Mouse (Mus musculus) spleen, postnatal 36 days (tissue): ENCODE results near the gene Slco3a1.

Source experiments
- DNase-seq, 2 experiments: peaks; one replicate each; pipeline ENCODE4 v3.0.0; 2022; ENCODE audit warnings: low spot score in 2 of 2, mixed read lengths in 1 of 2

Gene Slco3a1

DNA sequence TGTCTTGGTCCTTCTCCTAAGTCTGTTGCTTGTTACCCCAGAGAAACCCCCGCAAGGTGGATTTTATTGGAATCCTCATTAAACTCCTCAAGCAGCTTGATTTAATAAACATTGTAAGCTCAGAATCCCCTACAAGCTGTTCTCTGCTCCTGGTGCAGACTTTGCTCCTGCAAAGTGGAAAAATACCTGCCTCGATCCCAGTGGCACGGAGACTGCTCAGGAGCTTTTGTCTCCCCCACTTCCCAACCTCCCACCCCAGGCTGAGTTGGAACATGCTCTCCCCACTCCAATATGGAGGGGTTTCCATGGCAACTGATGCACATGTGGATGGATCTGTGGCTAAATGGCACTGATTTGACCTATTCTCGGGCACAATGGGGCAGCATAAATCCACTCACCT lies 268.0 kb downstream of the Slco3a1 start:
- DNase-seq = no peak

DNA sequence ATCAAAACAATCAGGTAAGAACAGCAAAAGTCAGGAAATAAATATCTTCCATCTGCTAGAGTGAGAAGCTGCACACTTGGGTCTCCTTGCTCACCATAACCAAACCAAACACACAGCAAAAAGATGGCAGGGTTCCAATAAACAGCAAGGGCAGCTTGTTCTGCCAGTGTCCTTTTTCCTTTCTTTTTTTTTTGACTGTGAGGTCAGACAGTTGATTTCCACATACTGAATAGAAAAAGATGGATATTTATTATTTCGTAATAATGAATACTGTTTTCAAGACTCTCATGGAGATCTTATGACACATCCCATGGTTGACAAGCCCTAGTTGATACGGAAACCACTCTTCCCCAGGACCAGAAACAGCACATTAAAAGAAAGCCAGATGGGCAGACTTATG lies 274.2 kb downstream of the Slco3a1 start:
- DNase-seq = no peak

DNA sequence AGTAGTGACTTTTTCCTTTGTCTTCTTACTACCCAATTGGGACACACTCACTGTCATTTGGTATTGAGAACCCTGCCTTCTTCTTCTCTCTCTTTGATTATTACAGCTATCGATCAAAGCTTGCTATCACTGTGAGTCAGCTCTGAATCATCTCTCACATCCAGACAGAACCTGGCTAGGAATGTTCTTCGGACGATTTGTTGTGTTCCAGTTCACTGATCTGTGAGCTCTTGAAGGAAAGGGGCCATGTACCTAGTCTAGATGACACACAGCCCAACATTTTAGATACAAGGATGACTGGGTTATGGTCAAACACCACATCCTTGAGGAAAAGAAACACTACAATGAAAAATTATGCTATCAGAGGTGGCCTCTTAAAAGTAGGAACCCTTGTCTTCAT lies 275.2 kb downstream of the Slco3a1 start:
- no peak for DNase-seq

- no peak for DNase-seq
Measured at GRCm38 (mm10) chr7:74270089-74270394, 284.5 kb downstream of the Slco3a1 start.

GRCm38 (mm10) chr7:74269283-74270088 lies 285.1 kb downstream of the Slco3a1 start:
- DNase-seq = no peak

DNA sequence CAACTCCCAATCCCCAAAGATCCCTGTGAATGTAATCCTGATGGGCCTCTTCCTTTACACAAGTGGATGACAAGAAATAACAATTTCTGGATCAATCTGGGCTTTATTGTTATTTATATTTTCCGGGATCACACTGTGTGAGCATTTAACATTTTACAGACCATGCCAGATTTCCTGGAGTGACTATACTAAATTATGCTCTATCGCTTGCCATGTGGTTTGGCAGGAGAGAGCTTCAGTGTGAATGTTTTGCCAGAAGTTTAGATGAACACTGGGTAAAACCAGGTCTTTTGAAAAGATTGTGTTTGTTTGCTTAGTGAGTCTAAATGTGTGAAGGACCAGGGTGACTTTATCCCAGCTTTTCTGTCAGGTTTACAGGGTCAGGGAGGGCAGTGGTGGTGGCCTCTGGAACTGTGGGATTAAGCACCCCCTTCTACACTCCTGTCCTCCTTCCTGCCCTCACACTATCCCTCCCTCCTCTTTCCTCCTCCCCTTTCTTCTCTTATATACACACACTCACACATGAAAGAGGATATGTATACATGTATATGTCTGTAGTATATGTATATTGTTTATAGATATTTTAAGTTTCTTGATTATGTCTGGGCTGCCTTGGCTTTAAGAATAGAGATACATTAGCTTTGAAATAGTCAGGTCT lies 287.9 kb downstream of the Slco3a1 start:
- DNase-seq = no peak

- no peak for DNase-seq
Measured at GRCm38 (mm10) chr7:74256291-74256690, 298.3 kb downstream of the Slco3a1 start.

- DNase-seq = no peak
Measured at GRCm38 (mm10) chr7:74252066-74252465, 302.5 kb downstream of the Slco3a1 start.

DNA sequence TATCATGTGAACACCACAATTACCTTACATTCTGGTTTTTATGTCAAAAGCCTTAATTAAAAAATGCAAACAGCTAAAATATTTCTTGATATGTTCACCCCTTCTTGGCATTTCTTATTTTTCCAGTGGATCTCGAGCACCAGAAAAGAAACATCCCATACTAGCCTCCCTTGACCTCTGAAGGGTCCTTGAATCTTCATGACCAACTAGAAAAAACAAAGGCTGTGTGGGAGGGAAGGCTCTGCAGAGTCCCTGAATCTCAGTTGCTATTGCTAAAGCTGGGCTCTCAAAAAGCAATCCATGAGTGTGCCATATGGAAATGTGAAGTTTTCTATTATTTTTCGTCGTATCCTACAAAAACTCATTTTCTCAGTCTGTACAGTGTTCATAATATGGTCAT lies 313.3 kb downstream of the Slco3a1 start:
- no peak for DNase-seq

DNA sequence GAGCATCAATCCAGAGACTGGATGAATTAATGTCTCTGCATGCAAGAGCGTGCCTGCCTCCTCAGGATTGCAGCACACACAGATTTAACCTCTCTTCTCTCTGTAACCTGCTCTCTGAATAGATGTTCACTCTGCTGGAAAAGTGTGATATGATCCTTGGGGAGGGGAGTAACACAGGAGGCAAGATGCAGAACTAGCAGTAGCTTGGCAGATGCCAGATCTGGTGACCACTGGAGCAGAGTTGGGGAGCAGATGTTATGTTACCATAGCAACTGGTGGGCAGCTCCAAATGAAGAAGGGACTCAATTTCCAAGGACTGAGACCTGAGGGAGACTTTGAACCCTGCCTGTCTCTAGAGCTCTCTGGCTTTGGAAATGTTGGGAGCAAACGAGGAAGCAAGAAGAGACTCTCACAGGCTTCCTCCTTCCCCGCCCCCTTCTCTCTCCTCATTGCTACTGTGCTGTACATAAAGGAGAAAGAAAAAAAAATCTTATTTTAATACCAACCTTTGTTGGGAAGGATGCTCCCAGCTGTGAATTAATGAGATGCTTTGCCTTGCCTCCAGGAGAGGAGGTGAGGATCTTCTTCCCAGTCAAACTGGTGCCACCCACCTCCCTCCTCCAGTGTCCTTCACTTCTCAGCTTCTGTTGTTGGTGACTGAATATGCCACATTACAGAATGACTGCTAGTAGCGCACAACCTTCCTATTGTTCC lies 314.0 kb downstream of the Slco3a1 start:
- no peak for DNase-seq
